Mouse (Mus musculus) ovary, postnatal 10 days (tissue): ENCODE measurements around the gene Hpf1.

Experiments used
- DNase-seq: peaks from one replicate; pipeline ENCODE4 v3.0.0; 2022; ENCODE audit warnings: low spot score

Hpf1 gene

GRCm38 (mm10) chr8:60895878-60896277, 5.7 kb downstream of the Hpf1 start:
- DNase-seq: no peak

- no peak for DNase-seq
Measured at GRCm38 (mm10) chr8:60900147-60900546, 9.9 kb downstream of the Hpf1 start.

GRCm38 (mm10) chr8:60912081-60912480, 21.9 kb downstream of the Hpf1 start:
- no peak for DNase-seq

- no peak for DNase-seq
Measured at GRCm38 (mm10) chr8:60912554-60912953, 22.3 kb downstream of the Hpf1 start.

GRCm38 (mm10) chr8:60919069-60919468, 28.9 kb downstream of the Hpf1 start:
- no peak for DNase-seq

GRCm38 (mm10) chr8:60920176-60920575, 30.0 kb downstream of the Hpf1 start:
- no peak for DNase-seq

- no peak for DNase-seq
Measured at GRCm38 (mm10) chr8:60933617-60934016, 43.4 kb downstream of the Hpf1 start.

GRCm38 (mm10) chr8:60938717-60939424, 48.7 kb downstream of the Hpf1 start:
- no peak for DNase-seq

- DNase-seq: no peak
Measured at GRCm38 (mm10) chr8:60942867-60943266, 52.6 kb downstream of the Hpf1 start.

GRCm38 (mm10) chr8:60947503-60947902, 57.3 kb downstream of the Hpf1 start:
- no peak for DNase-seq

GRCm38 (mm10) chr8:60949859-60950258, 59.6 kb downstream of the Hpf1 start:
- DNase-seq: no peak

GRCm38 (mm10) chr8:60951271-60951670, 61.1 kb downstream of the Hpf1 start:
- DNase-seq: no peak

- DNase-seq: no peak
Measured at GRCm38 (mm10) chr8:60951757-60952156, 61.5 kb downstream of the Hpf1 start.

- no peak for DNase-seq
Measured at GRCm38 (mm10) chr8:60952803-60953202, 62.6 kb downstream of the Hpf1 start.

- DNase-seq: peak; percentile 41
Measured at GRCm38 (mm10) chr8:60954281-60955014, 64.2 kb downstream of the Hpf1 start.

GRCm38 (mm10) chr8:60956847-60957246, 66.6 kb downstream of the Hpf1 start:
- no peak for DNase-seq
